20 mouse cellular contexts compared by ENCODE assay signal in the genomic region with DNA sequence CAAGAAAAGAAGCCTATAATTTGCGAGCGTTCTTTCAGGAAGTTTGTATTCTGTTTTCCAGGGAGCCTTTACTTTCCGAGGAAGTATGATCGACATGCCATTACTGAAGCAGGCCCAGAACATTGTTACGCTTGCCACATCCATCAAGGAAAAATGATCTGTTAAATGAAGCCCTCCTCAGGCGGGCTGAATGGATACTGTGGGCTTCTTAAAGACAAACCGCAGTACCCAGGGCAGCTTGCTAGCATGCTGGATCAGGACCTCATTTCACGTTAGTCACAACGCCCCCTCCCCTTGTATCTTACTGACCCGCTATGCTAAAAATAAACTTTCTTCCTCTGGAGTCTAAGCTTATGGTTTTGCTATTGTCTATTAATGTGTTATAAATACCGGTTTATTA. TPM values are rescaled to one million over a fixed set of nuclear protein-coding genes. Genes with fewer than 3 reads are reported as not detected.
"Had no signal": no experiment of that assay in that cellular context is flagged by ENCODE, and none has a peak within 500 bp of the region (broad histone marks: within the 10 kb centered on the region; RNA-seq: fewer than 3 reads in every experiment).

No protein-coding gene starts in this region.

- H3K4me2 ChIP-seq: limb, embryonic 15.5 days; liver, embryonic 12.5 days; lung, embryonic 15.5 days; midbrain, embryonic 15.5 days; neural tube, embryonic 12.5 days had no signal

- H3K4me3 ChIP-seq: limb, embryonic 15.5 days; liver, embryonic 12.5 days; lung, embryonic 15.5 days; megakaryocyte, embryonic 14.5 days; midbrain, embryonic 15.5 days; neural tube, embryonic 12.5 days had no signal

- DNase-seq: kidney, adult 9 months; kidney, postnatal 36 days; layer of hippocampus, adult 9-11 months; layer of hippocampus, postnatal 36 days; lung, postnatal 14 days; right cerebral cortex, adult 18-20 months; right cerebral cortex, postnatal 25 days; thymus, postnatal 36 days had no signal

- ATAC-seq: liver, embryonic 12.5 days; midbrain, embryonic 15.5 days had no signal

- H3K36me3 ChIP-seq: limb, embryonic 15.5 days; liver, embryonic 12.5 days; lung, embryonic 15.5 days; midbrain, embryonic 15.5 days; neural tube, embryonic 12.5 days had no signal

- H3K9me3 ChIP-seq: limb, embryonic 15.5 days; liver, embryonic 12.5 days; lung, embryonic 15.5 days; midbrain, embryonic 15.5 days had no signal

- H3K27ac ChIP-seq: kidney, postnatal 0 days; limb, embryonic 15.5 days; liver, embryonic 12.5 days; lung, embryonic 15.5 days; macrophage; midbrain, embryonic 15.5 days; neural tube, embryonic 12.5 days had no signal

- H3K9ac ChIP-seq: limb, embryonic 15.5 days; liver, embryonic 12.5 days; lung, embryonic 15.5 days; midbrain, embryonic 15.5 days; neural tube, embryonic 12.5 days had no signal

RNA-seq across cellular contexts. Expression of a gene that starts 49.0 kb away (rescaled TPM):
- polyA plus RNA-seq: kidney, postnatal 0 days; liver, embryonic 12.5 days; liver, embryonic 16.5 days; lung, embryonic 15.5 days; macrophage; small intestine, adult 2 months; stomach, embryonic 16.5 days; thymus, postnatal 0 days had no signal
